Mouse (Mus musculus) CH12.LX (cell line): ENCODE data around the gene Fdps. TPM values are rescaled to one million over a fixed set of nuclear protein-coding genes. Genes with fewer than 3 reads are reported as not detected.
"Not testable (repeated sequence)": the region's sequence is repeated elsewhere in the genome, so short reads cannot be mapped to it uniquely, and the experiment has no call there.

Experiments
- DNase-seq: peaks from one replicate; pipeline ENCODE4 v3.0.0-alpha.2; 2013; ENCODE audit errors: extremely low read depth
- H3K27ac ChIP-seq: 2 replicates; pipeline ENCODE4 v1.5.1; 2012; ENCODE audit warnings: low read depth, mild to moderate bottlenecking, control low read depth, moderate library complexity; ENCODE audit not compliant: insufficient read depth
- H3K27me3 ChIP-seq: replicated peaks from 2 replicates; pipeline ENCODE3; 2012; ENCODE audit warnings: inconsistent platforms
- H3K36me3 ChIP-seq, 2 experiments: replicated peaks in 1 of 2; 2 replicates each; pipeline versions ENCODE3 to v1.6.1; 2012; ENCODE audit warnings: inconsistent platforms in 1 of 2, low read length in 1 of 2, mild to moderate bottlenecking in 1 of 2, mixed read lengths in 1 of 2, moderate library complexity in 1 of 2; ENCODE audit not compliant: control insufficient read depth in 1 of 2, insufficient read depth in 1 of 2
- H3K4me1 ChIP-seq, 2 experiments: 2 replicates each; pipeline ENCODE4 v1.6.1; 2012; ENCODE audit warnings: inconsistent platforms in 1 of 2, moderate library complexity in 1 of 2; ENCODE audit not compliant: insufficient read depth in 2 of 2, control insufficient read depth in 1 of 2
- H3K4me2 ChIP-seq: 2 replicates; pipeline ENCODE4 v1.6.1; 2012; ENCODE audit warnings: low read depth, mild to moderate bottlenecking, control low read depth; ENCODE audit not compliant: poor library complexity, insufficient read depth, severe bottlenecking
- H3K4me3 ChIP-seq, 3 experiments: fragments of 150-350 bp in 1 of 3; sonication (generic) in 1 of 3; replicated peaks in 1 of 3; 2 replicates each; pipeline versions ENCODE3 to v1.5.1; 2011 to 2012; ENCODE audit warnings: low read depth in 2 of 3, low read length in 2 of 3, mild to moderate bottlenecking in 2 of 3, moderate library complexity in 2 of 3, control low read depth in 1 of 3, improper control_type of control experiment in 1 of 3, inconsistent platforms in 1 of 3, mixed read lengths in 1 of 3; ENCODE audit not compliant: poor library complexity in 1 of 3
- H3K79me2 ChIP-seq: replicated peaks from 2 replicates; pipeline ENCODE4 v1.6.1; 2012; ENCODE audit warnings: mild to moderate bottlenecking, moderate library complexity; ENCODE audit not compliant: control insufficient read depth, poor library complexity, insufficient read depth, severe bottlenecking; ENCODE audit errors: extremely low read depth
- H3K9ac ChIP-seq: 2 replicates; pipeline ENCODE4 v1.6.1; 2012; ENCODE audit warnings: low read depth, mild to moderate bottlenecking, control low read depth, moderate library complexity; ENCODE audit not compliant: insufficient read depth
- H3K9me3 ChIP-seq: replicated peaks from 2 replicates; pipeline ENCODE3; 2012; ENCODE audit warnings: low read length, inconsistent platforms, mixed read lengths
- BHLHE40 ChIP-seq: IDR thresholded peaks from 2 replicates; pipeline ENCODE4 v1.6.1; 2011; ENCODE audit warnings: mild to moderate bottlenecking, low read depth, low read length, improper control_type of control experiment
- CHD1 ChIP-seq: IDR thresholded peaks from 2 replicates; pipeline ENCODE4 v1.6.1; 2012; ENCODE audit warnings: low read depth, low read length, improper control_type of control experiment, inconsistent platforms
- CTCF ChIP-seq, 2 experiments: IDR thresholded peaks in 1 of 2; conservative IDR thresholded peaks in 1 of 2; 2 replicates each; pipeline ENCODE4 v1.5.1; 2011 to 2012; ENCODE audit warnings: low read depth in 2 of 2, low read length in 2 of 2, improper control_type of control experiment in 1 of 2, inconsistent platforms in 1 of 2, mild to moderate bottlenecking in 1 of 2, moderate library complexity in 1 of 2
- EP300 ChIP-seq: IDR thresholded peaks from 2 replicates; pipeline ENCODE4 v1.6.1; 2011; ENCODE audit warnings: low read length, improper control_type of control experiment
- ETS1 ChIP-seq: conservative IDR thresholded peaks from 2 replicates; pipeline ENCODE4 v1.6.1; 2012; ENCODE audit warnings: low read depth, mild to moderate bottlenecking, inconsistent platforms, low read length, improper control_type of control experiment, moderate library complexity
- HCFC1 ChIP-seq: IDR thresholded peaks from 2 replicates; pipeline ENCODE4 v1.6.1; 2012; ENCODE audit warnings: low read depth, mild to moderate bottlenecking, inconsistent platforms, low read length, improper control_type of control experiment
- IRF4 ChIP-seq: IDR thresholded peaks from 2 replicates; pipeline ENCODE4 v1.6.1; 2014; ENCODE audit warnings: low read depth, mild to moderate bottlenecking, inconsistent platforms, low read length, improper control_type of control experiment
- KAT2A ChIP-seq: IDR thresholded peaks from 2 replicates; pipeline ENCODE4 v1.6.1; 2012; ENCODE audit warnings: low read length, improper control_type of control experiment, inconsistent platforms; ENCODE audit not compliant: insufficient replicate concordance
- MAFK ChIP-seq: IDR thresholded peaks from 2 replicates; pipeline ENCODE4 v1.6.1; 2011; ENCODE audit warnings: low read length, improper control_type of control experiment; ENCODE audit not compliant: insufficient replicate concordance
- MAX ChIP-seq: IDR thresholded peaks from 2 replicates; pipeline ENCODE4 v1.6.1; 2011; ENCODE audit warnings: low read length, improper control_type of control experiment
- MEF2A ChIP-seq: IDR thresholded peaks from 2 replicates; pipeline ENCODE4 v1.6.1; 2014; ENCODE audit warnings: low read depth, mild to moderate bottlenecking, inconsistent platforms, low read length, improper control_type of control experiment, borderline replicate concordance
- MXI1 ChIP-seq: IDR thresholded peaks from 2 replicates; pipeline ENCODE4 v1.6.1; 2011; ENCODE audit warnings: mild to moderate bottlenecking, low read depth, low read length, improper control_type of control experiment
- NRF1 ChIP-seq: IDR thresholded peaks from 2 replicates; pipeline ENCODE4 v1.6.1; 2014; ENCODE audit warnings: low read depth, mild to moderate bottlenecking, inconsistent platforms, low read length, improper control_type of control experiment, moderate library complexity
- PAX5 ChIP-seq: IDR thresholded peaks from 2 replicates; pipeline ENCODE4 v1.6.1; 2012; ENCODE audit warnings: low read length, inconsistent platforms, mixed read lengths
- POLR2A ChIP-seq: IDR thresholded peaks from 2 replicates; pipeline ENCODE4 v1.6.1; 2011; ENCODE audit warnings: low read depth, mild to moderate bottlenecking, improper control_type of control experiment, low read length
- RAD21 ChIP-seq: IDR thresholded peaks from 2 replicates; pipeline ENCODE4 v1.6.1; 2011; ENCODE audit warnings: low read depth, mild to moderate bottlenecking, low read length, improper control_type of control experiment, moderate library complexity
- RCOR1 ChIP-seq: conservative IDR thresholded peaks from 2 replicates; pipeline ENCODE4 v1.6.1; 2012; ENCODE audit warnings: low read depth, mild to moderate bottlenecking, inconsistent platforms, low read length, improper control_type of control experiment
- SIN3A ChIP-seq: IDR thresholded peaks from 2 replicates; pipeline ENCODE4 v1.6.1; 2012; ENCODE audit warnings: low read length, improper control_type of control experiment, inconsistent platforms
- SMC3 ChIP-seq: IDR thresholded peaks from 2 replicates; pipeline ENCODE4 v1.6.1; 2011; ENCODE audit warnings: low read depth, low read length, improper control_type of control experiment
- TBP ChIP-seq: conservative IDR thresholded peaks from 2 replicates; pipeline ENCODE4 v1.6.1; 2011; ENCODE audit warnings: low read depth, low read length, improper control_type of control experiment
- TCF12 ChIP-seq: IDR thresholded peaks from 2 replicates; pipeline ENCODE4 v1.6.1; 2014; ENCODE audit warnings: low read depth, mild to moderate bottlenecking, inconsistent platforms, low read length, improper control_type of control experiment
- UBTF ChIP-seq: IDR thresholded peaks from 2 replicates; pipeline ENCODE4 v1.6.1; 2012; ENCODE audit warnings: low read depth, mild to moderate bottlenecking, inconsistent platforms, low read length, improper control_type of control experiment, moderate library complexity
- ZC3H11A ChIP-seq: IDR thresholded peaks from 2 replicates; pipeline ENCODE4 v1.6.1; 2012; ENCODE audit warnings: low read depth, mild to moderate bottlenecking, inconsistent platforms, low read length, improper control_type of control experiment
- ZMIZ1 ChIP-seq: IDR thresholded peaks from 2 replicates; pipeline ENCODE4 v1.6.1; 2012; ENCODE audit warnings: low read depth, mild to moderate bottlenecking, inconsistent platforms, low read length, improper control_type of control experiment
- ZNF384 ChIP-seq: IDR thresholded peaks from 2 replicates; pipeline ENCODE4 v1.6.1; 2012; ENCODE audit warnings: low read depth, low read length, improper control_type of control experiment, inconsistent platforms
- dilution Hi-C: fragments of 300-500 bp; cut with MboI; formaldehyde crosslinking; loops from 2 replicates; pipeline ENCODE4 v1.14.3; 2020; ENCODE audit warnings: low sequenced_read_pairs; ENCODE audit not compliant: extremely low pct_unique_long_range_greater_than_20kb, extremely low pct_ligation_motif_present
- in situ Hi-C: fragments of 300-500 bp; cut with MboI; formaldehyde crosslinking; loops from 3 replicates; pipeline ENCODE4 v1.14.3; 2019; ENCODE audit warnings: low sequenced_read_pairs, low pct_ligation_motif_present, low pct_unique_long_range_greater_than_20kb, mixed read lengths
- polyA plus RNA-seq: library from polyadenylated mRNA; unstranded; fragments of >175 nt; gene quantifications from 2 replicates; pipeline ENCODE4 v1.2.1, GENCODE M21; 2012; ENCODE audit warnings: low read depth; ENCODE audit not compliant: insufficient read length
- total RNA-seq, 2 experiments: library from RNA; depleted of rRNA; stranded (reverse); fragments of 300-350 nt in 1 of 2; fragments of >200 nt in 1 of 2; gene quantifications; 2 replicates each; pipeline ENCODE4 v1.2.3; 2012 to 2014

Fdps gene
- total and polyA plus RNA-seq, 3 experiments = 177 to 572 (median 243) TPM

- Histone ChIP-seq H3K36me3 (peaks cover 8 to 22% of the 10 kb centered on the region in 2 experiments), H3K4me3 (no peak overlapping the region)
These were observed 17.6 kb downstream of the Fdps start for GRCm38 (mm10) chr3:89084133-89084532.

GRCm38 (mm10) chr3:89082287-89082686, 19.5 kb downstream of the Fdps start:
- H3K9ac ChIP-seq, H3K27me3 ChIP-seq, in situ Hi-C loops, H3K79me2 ChIP-seq, H3K4me3 ChIP-seq, H3K9me3 ChIP-seq, DNase-seq, dilution Hi-C loops: not testable (repeated sequence)
- peak overlapping the region; percentile 74; the same call in 1 of the 2 replicates for H3K27ac ChIP-seq
- peaks cover 12 to 36% of the 10 kb centered on the region in 2 experiments for H3K36me3 ChIP-seq
- peak overlapping the region; percentile 27; the same call in 1 of the 2 replicates for H3K4me2 ChIP-seq
- TF ChIP-seq ZNF384 = peak; percentile 91
- H3K4me1 ChIP-seq = peaks cover 21 to 59% of the 10 kb centered on the region in 2 experiments

More at GRCm38 (mm10) chr3:89084133-89084532, 17.6 kb downstream of the Fdps start:
- in situ Hi-C loops = no loop called here
- Histone ChIP-seq H3K9ac (0 out of 2 replicates have a peak overlapping the region, but pooled peaks have one; percentile 2), H3K4me2 (peak overlapping the region; percentile 85), H3K9me3 (no peaks in the 10 kb centered on the region), H3K4me1 (peaks cover 35 to 77% of the 10 kb centered on the region in 2 experiments), H3K79me2 (no peaks in the 10 kb centered on the region), H3K27ac (peak overlapping the region; percentile 72), H3K27me3 (no peaks in the 10 kb centered on the region)
- TF ChIP-seq ZC3H11A = no peak
- TF ChIP-seq POLR2A = no peak
- no peak for TF ChIP-seq RCOR1
- 0 out of 2 replicates have a peak, but pooled peaks have one; percentile 24 for TF ChIP-seq BHLHE40
- peak; percentile 58; the same call in 1 of the 2 replicates for TF ChIP-seq ZNF384
- no peak for TF ChIP-seq TBP
- TF ChIP-seq CTCF (conservative IDR thresholded peaks at IDR 0.05 in 1 of 2, IDR thresholded peaks at IDR 0.05 in 1 of 2; ENCODE audit: low read depth in 2 of 2, low read length in 2 of 2) = no peak
- TF ChIP-seq NRF1 = 0 out of 2 replicates have a peak, but pooled peaks have one; percentile 11
- TF ChIP-seq MXI1 = no peak
- no peak for TF ChIP-seq UBTF
- no peak for TF ChIP-seq KAT2A
- TF ChIP-seq MAX = peak; percentile 6; the same call in 1 of the 2 replicates
- no peak for TF ChIP-seq MAFK
- peak; percentile 20; the same call in 1 of the 2 replicates for TF ChIP-seq TCF12
- 0 out of 2 replicates have a peak, but pooled peaks have one; percentile 27 for TF ChIP-seq EP300
- peak; percentile 49; the same call in 1 of the 2 replicates for TF ChIP-seq ETS1
- TF ChIP-seq IRF4 = no peak
- no peak for TF ChIP-seq CHD1
- TF ChIP-seq SIN3A = no peak
- TF ChIP-seq SMC3 = no peak
- no peak for TF ChIP-seq PAX5
- peak; percentile 86; the same call in 1 of the 2 replicates for TF ChIP-seq MEF2A
- no peak for TF ChIP-seq RAD21
- no peak for TF ChIP-seq HCFC1
- no peak for TF ChIP-seq ZMIZ1
- DNase-seq = no peak
- dilution Hi-C loops = no loop called here
